9 mouse cellular contexts compared by ENCODE assay signal in genomic region chr13:20272562-20272961, GRCm38 (mm10).
A peak's percentile ranks its signal among the peaks of the same experiment; 100 is the strongest.
DNase-seq lines count a peak whose midpoint lies in the region; ATAC-seq and TF ChIP-seq lines count a peak whose summit lies in the region.
"Had no signal": no experiment of that assay in that cellular context is flagged by ENCODE, and none has a peak within 500 bp of the region (broad histone marks: within the 10 kb centered on the region; RNA-seq: fewer than 3 reads in every experiment).

No protein-coding gene starts in this region.

- no peak overlapping the region for H3K9ac ChIP-seq in kidney, embryonic 16.5 days (replicated peaks; ENCODE audit: low read length)
- no peak overlapping the region for H3K9ac ChIP-seq in MEL (ENCODE audit: control insufficient read depth, low read depth, low read length, poor library complexity, severe bottlenecking)
- H3K9ac ChIP-seq in lung, embryonic 16.5 days (ENCODE audit: low read length) = no peak overlapping the region
- H3K9ac ChIP-seq: limb, embryonic 12.5 days had no signal

- no peaks in the 10 kb centered on the region for H3K4me1 ChIP-seq in kidney, embryonic 16.5 days (ENCODE audit: insufficient read depth, low read length)
- peaks cover 0 to 3% of the 10 kb centered on the region in 2 experiments; a peak in 2 of 4 replicates for H3K4me1 ChIP-seq in MEL (ENCODE audit: control insufficient read depth in 1 of 2, insufficient read depth in 2 of 2, low read length in 2 of 2)
- peaks cover 7% of the 10 kb centered on the region for H3K4me1 ChIP-seq in lung, embryonic 16.5 days (replicated peaks; ENCODE audit: control insufficient read depth, insufficient read depth, low read length)
- H3K4me1 ChIP-seq: limb, embryonic 12.5 days had no signal

- TF ChIP-seq POLR2A in MEL (IDR thresholded peaks at IDR 0.05; ENCODE audit: control insufficient read depth in 1 of 2, insufficient read depth in 1 of 2, low read depth in 1 of 2, low read length in 2 of 2, poor library complexity in 1 of 2) = no peak

- no peak overlapping the region for H3K4me3 ChIP-seq in kidney, embryonic 16.5 days (ENCODE audit: low read length)
- H3K4me3 ChIP-seq in MEL (ENCODE audit: control insufficient read depth in 1 of 2, insufficient read depth in 1 of 2, low read depth in 2 of 2, low read length in 2 of 2) = no peak overlapping the region
- no peak overlapping the region for H3K4me3 ChIP-seq in lung, embryonic 16.5 days (ENCODE audit: low read length)
- H3K4me3 ChIP-seq: limb, embryonic 12.5 days had no signal

- WGBS in kidney, embryonic 16.5 days = 40% methylated on average over 6 of the region's 6 CpGs
- 57% methylated on average over 6 of the region's 6 CpGs for WGBS in lung, embryonic 16.5 days

- peak; percentile 9 for DNase-seq in kidney, adult 9 months
- DNase-seq in MEL (ENCODE audit: low read depth, low spot score) = no peak
- peak; percentile 59 for DNase-seq in embryo, embryonic 10.5 days (ENCODE audit: low spot score)
- DNase-seq in thymus, postnatal 0 days (ENCODE audit: low spot score) = peak; percentile 39
- no peak for DNase-seq in right cerebral cortex, postnatal 4 days
- DNase-seq in cerebellum, postnatal 36 days = no peak

- no peak overlapping the region for H3K4me2 ChIP-seq in kidney, embryonic 16.5 days (replicated peaks; ENCODE audit: low read depth, low read length)
- no peak overlapping the region for H3K4me2 ChIP-seq in lung, embryonic 16.5 days (ENCODE audit: low read depth, low read length)
- H3K4me2 ChIP-seq: limb, embryonic 12.5 days had no signal

- no peak for ATAC-seq in kidney, embryonic 16.5 days (ENCODE audit: low FRiP score, low TSS enrichment)
- 0 out of 2 replicates have a peak, but pooled peaks have one; percentile 19 for ATAC-seq in lung, embryonic 16.5 days (ENCODE audit: low read depth)

- no peaks in the 10 kb centered on the region for H3K9me3 ChIP-seq in kidney, embryonic 16.5 days (ENCODE audit: low read length)
- no peaks in the 10 kb centered on the region for H3K9me3 ChIP-seq in MEL (replicated peaks; ENCODE audit: insufficient read depth, low read length)
- no peaks in the 10 kb centered on the region for H3K9me3 ChIP-seq in lung, embryonic 16.5 days (ENCODE audit: control insufficient read depth, low read length)
- H3K9me3 ChIP-seq: limb, embryonic 12.5 days had no signal

- peak in 2 of 3 experiments; percentile 24 to 35; a peak in 4 of 6 replicates for TF ChIP-seq CTCF in MEL (IDR thresholded peaks at IDR 0.05 in 2 of 3, conservative IDR thresholded peaks at IDR 0.05 in 1 of 3; ENCODE audit: control insufficient read depth in 1 of 3, insufficient read depth in 1 of 3, low read depth in 2 of 3, low read length in 3 of 3, poor library complexity in 1 of 3, severe bottlenecking in 1 of 3)

- no peaks in the 10 kb centered on the region for H3K27me3 ChIP-seq in kidney, embryonic 16.5 days (ENCODE audit: insufficient read depth, low read length)
- no peaks in the 10 kb centered on the region for H3K27me3 ChIP-seq in MEL (ENCODE audit: control insufficient read depth in 1 of 2, insufficient read depth in 2 of 2, low read length in 2 of 2)
- no peaks in the 10 kb centered on the region for H3K27me3 ChIP-seq in lung, embryonic 16.5 days (ENCODE audit: control insufficient read depth, insufficient read depth, low read depth, low read length)
- H3K27me3 ChIP-seq: limb, embryonic 12.5 days had no signal

- H3K79me2 ChIP-seq in MEL (ENCODE audit: control insufficient read depth, insufficient read depth, low read length, poor library complexity) = no peaks in the 10 kb centered on the region

- H3K27ac ChIP-seq in kidney, embryonic 16.5 days (ENCODE audit: low read length) = no peak overlapping the region
- no peak overlapping the region for H3K27ac ChIP-seq in MEL (ENCODE audit: control insufficient read depth, low read depth, low read length)
- no peak overlapping the region for H3K27ac ChIP-seq in lung, embryonic 16.5 days (ENCODE audit: low read length)
- H3K27ac ChIP-seq: limb, embryonic 12.5 days had no signal

- peak; percentile 18 for TF ChIP-seq RAD21 in MEL (IDR thresholded peaks at IDR 0.05; ENCODE audit: low read depth, low read length)

- TF ChIP-seq EP300 in MEL (IDR thresholded peaks at IDR 0.05; ENCODE audit: low read depth in 1 of 2, low read length in 2 of 2) = no peak

- H3K36me3 ChIP-seq in kidney, embryonic 16.5 days (ENCODE audit: insufficient read depth, low read length) = no peaks in the 10 kb centered on the region
- peaks cover 0 to 4% of the 10 kb centered on the region in 2 experiments; a peak in 1 of 4 replicates for H3K36me3 ChIP-seq in MEL (ENCODE audit: control insufficient read depth in 1 of 2, insufficient read depth in 2 of 2, low read length in 2 of 2)
- 0 out of 2 replicates have a peak, but pooled peaks cover 2% of the 10 kb centered on the region for H3K36me3 ChIP-seq in lung, embryonic 16.5 days (ENCODE audit: control insufficient read depth, insufficient read depth, low read length)
- H3K36me3 ChIP-seq: limb, embryonic 12.5 days had no signal

TF ChIP-seq in MEL, 35 proteins besides CTCF, POLR2A, EP300 and RAD21:
- TF ChIP-seq E2F4 (IDR thresholded peaks at IDR 0.05; ENCODE audit: borderline replicate concordance, low read depth, low read length) (no peak), MAZ (IDR thresholded peaks at IDR 0.05; ENCODE audit: low read depth, low read length) (no peak), TAL1 (IDR thresholded peaks at IDR 0.05; ENCODE audit: low read length) (no peak), CHD2 (IDR thresholded peaks at IDR 0.05; ENCODE audit: low read length) (no peak), USF2 (IDR thresholded peaks at IDR 0.05; ENCODE audit: borderline replicate concordance in 1 of 2, insufficient read depth in 1 of 2, low read depth in 1 of 2, low read length in 2 of 2) (no peak), NRF1 (IDR thresholded peaks at IDR 0.05; ENCODE audit: insufficient read depth, low read depth, low read length, poor library complexity, severe bottlenecking) (no peak), JUND (IDR thresholded peaks at IDR 0.05; ENCODE audit: low read depth, low read length) (no peak), ZKSCAN1 (IDR thresholded peaks at IDR 0.05; ENCODE audit: low read depth, low read length) (no peak), NELFE (IDR thresholded peaks at IDR 0.05; ENCODE audit: low read depth, low read length) (no peak), MAX (IDR thresholded peaks at IDR 0.05; ENCODE audit: low read length) (no peak), UBTF (IDR thresholded peaks at IDR 0.05; ENCODE audit: borderline replicate concordance, insufficient read depth, low read depth, low read length) (no peak), CHD1 (IDR thresholded peaks at IDR 0.05; ENCODE audit: low read depth, low read length) (no peak), ZC3H11A (IDR thresholded peaks at IDR 0.05; ENCODE audit: low read depth, low read length) (no peak), USF1 (IDR thresholded peaks at IDR 0.05; ENCODE audit: low read depth, low read length) (no peak), MXI1 (IDR thresholded peaks at IDR 0.05; ENCODE audit: low read depth, low read length) (no peak), MAFK (IDR thresholded peaks at IDR 0.05; ENCODE audit: borderline replicate concordance, low read depth, low read length) (no peak), MEF2A (IDR thresholded peaks at IDR 0.05; ENCODE audit: extremely low read depth, insufficient replicate concordance, low read depth, low read length, poor library complexity, severe bottlenecking) (no peak)
TF ChIP-seq in MEL: peak in this region for 0.

Comparison
In these comparisons a context has a peak if more than half of its experiments do, and no peak if none do; other contexts are left out.
1. DNase-seq: peak in kidney, adult 9 months (single experiment), embryo, embryonic 10.5 days (single experiment) and thymus, postnatal 0 days (single experiment); none in MEL (single experiment), right cerebral cortex, postnatal 4 days (single experiment) and cerebellum, postnatal 36 days (0 of 2).